Mouse (Mus musculus) embryonic facial prominence, embryonic 11.5 days (tissue): ENCODE data around the gene Gm17190. TPM values are rescaled to one million over a fixed set of nuclear protein-coding genes. Genes with fewer than 3 reads are reported as not detected.
"Not testable (repeated sequence)": the region's sequence is repeated elsewhere in the genome, so short reads cannot be mapped to it uniquely, and the experiment has no call there.

Experiments
- ATAC-seq: fragments of 200-750 bp; cut with Nextera tagmentation; replicated peaks from 2 replicates; pipeline ENCODE4 v1.8.0; 2017; ENCODE audit warnings: low read depth; ENCODE audit not compliant: insufficient number of reproducible peaks, low FRiP score, low TSS enrichment
- DNase-seq: peaks from one replicate; pipeline ENCODE4 v3.0.0-alpha.2; 2015; ENCODE audit warnings: low spot score
- H3K27ac ChIP-seq: fragments of 300-500 bp; sonication (generic); replicated peaks from 2 replicates; pipeline ENCODE4 v1.5.1; 2014; ENCODE audit warnings: mild to moderate bottlenecking, low read depth, low read length, control low read depth
- H3K27me3 ChIP-seq: fragments of 300-500 bp; sonication (generic); 2 replicates; pipeline ENCODE4 v1.6.1; 2014; ENCODE audit warnings: mild to moderate bottlenecking, low read length, moderate library complexity, mixed read lengths; ENCODE audit not compliant: control insufficient read depth, insufficient read depth
- H3K36me3 ChIP-seq: fragments of 300-500 bp; sonication (generic); replicated peaks from 2 replicates; pipeline ENCODE4 v1.6.1; 2014; ENCODE audit warnings: low read depth, mild to moderate bottlenecking, low read length, moderate library complexity, mixed read lengths; ENCODE audit not compliant: control insufficient read depth, insufficient read depth
- H3K4me1 ChIP-seq: fragments of 300-500 bp; sonication (generic); 2 replicates; pipeline ENCODE4 v1.6.1; 2014; ENCODE audit warnings: low read length, mixed read lengths; ENCODE audit not compliant: control insufficient read depth, insufficient read depth
- H3K4me2 ChIP-seq: fragments of 300-500 bp; sonication (generic); 2 replicates; pipeline ENCODE4 v1.6.1; 2014; ENCODE audit warnings: low read depth, mild to moderate bottlenecking, control low read depth, low read length, moderate library complexity
- H3K4me3 ChIP-seq: fragments of 300-500 bp; sonication (generic); 2 replicates; pipeline ENCODE4 v1.5.1; 2014; ENCODE audit warnings: low read depth, low read length, control low read depth
- H3K9ac ChIP-seq: fragments of 300-500 bp; sonication (generic); replicated peaks from 2 replicates; pipeline ENCODE4 v1.6.1; 2014; ENCODE audit warnings: mild to moderate bottlenecking, control low read depth, low read length
- H3K9me3 ChIP-seq: fragments of 300-500 bp; sonication (generic); replicated peaks from 2 replicates; pipeline ENCODE4 v1.6.1; 2016; ENCODE audit warnings: mild to moderate bottlenecking, low read length, inconsistent platforms, mixed read lengths; ENCODE audit not compliant: control insufficient read depth
- WGBS: fragments of 180-500 bp; shearing (Covaris S2); extraction: QIAGEN DNeasy Blood & Tissue Kit; methylation state at CpG from one replicate; pipeline ENCODE4 v1.1.7; 2014; 5-methylcytosine and 5-hydroxymethylcytosine counted together
- polyA plus RNA-seq: library from polyadenylated mRNA; unstranded; fragments of >200 nt; fragmentation: Nextera tagmentation; extraction: Ambion mirVana; gene quantifications from 2 replicates; pipeline ENCODE4 v1.2.1, GENCODE M21; 2014

Gene Gm17190
- polyA plus RNA-seq = not detected in 2 replicates

DNA sequence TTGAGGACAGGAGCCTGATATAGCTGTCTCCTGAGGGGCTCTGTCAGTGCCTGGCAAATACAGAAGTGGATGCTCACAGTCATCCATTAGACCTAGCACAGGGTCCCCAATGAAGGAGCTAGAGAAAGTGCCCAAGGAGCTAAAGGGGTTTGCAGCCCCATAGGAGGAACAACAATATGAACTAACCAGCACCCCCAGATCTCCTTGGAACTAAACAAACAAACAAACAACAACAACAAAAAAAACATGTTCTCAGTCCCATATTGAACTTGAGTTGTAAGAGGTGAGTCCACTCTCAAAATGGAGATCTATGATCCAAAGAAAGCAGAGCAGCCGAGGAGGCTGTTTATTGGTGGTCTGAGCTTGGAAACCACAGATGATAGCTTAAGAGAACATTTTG is at the start of gene Gm17190:
Gene Gm17190, plus strand, starts transcription at position 301 of the 400 bp plus-strand sequence.
- not testable (repeated sequence) for H3K4me1 ChIP-seq, H3K4me2 ChIP-seq, H3K9ac ChIP-seq, H3K27me3 ChIP-seq, H3K9me3 ChIP-seq, H3K27ac ChIP-seq, H3K4me3 ChIP-seq, DNase-seq, ATAC-seq, H3K36me3 ChIP-seq
- WGBS = 81% methylated on average over 1 of the region's 1 CpGs

DNA sequence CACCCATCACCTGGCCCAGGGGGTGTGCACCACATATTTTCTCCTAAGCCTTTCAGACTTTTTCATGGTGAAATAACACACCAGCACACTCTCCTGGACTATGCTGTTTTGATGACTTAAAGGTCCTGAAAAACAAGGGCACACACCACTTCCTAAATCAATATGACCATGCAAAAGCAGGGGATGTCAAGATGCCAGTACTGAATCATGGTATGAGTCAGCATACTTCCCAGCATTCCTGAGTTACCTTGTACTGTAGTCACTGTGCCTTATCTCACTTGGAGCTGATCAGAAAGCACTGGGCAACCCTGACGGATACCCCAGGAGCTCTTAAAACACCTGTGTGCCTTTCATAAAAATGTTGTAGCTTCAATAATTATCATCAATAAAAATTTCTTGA is 42.3 kb upstream of the Gm17190 start:
- WGBS = 79% methylated on average over 1 of the region's 1 CpGs
- H3K27me3 ChIP-seq = no peaks in the 10 kb centered on the region
- H3K9me3 ChIP-seq = no peaks in the 10 kb centered on the region
- H3K4me1 ChIP-seq = no peaks in the 10 kb centered on the region
- H3K4me3 ChIP-seq = no peak overlapping the region
- H3K27ac ChIP-seq = no peak overlapping the region
- H3K9ac ChIP-seq = no peak overlapping the region
- no peak overlapping the region for H3K4me2 ChIP-seq
- no peak for ATAC-seq
- no peaks in the 10 kb centered on the region for H3K36me3 ChIP-seq
- DNase-seq = no peak

- Histone ChIP-seq H3K27ac (no peak overlapping the region), H3K27me3 (no peaks in the 10 kb centered on the region), H3K4me2 (no peak overlapping the region), H3K4me1 (no peaks in the 10 kb centered on the region), H3K36me3 (no peaks in the 10 kb centered on the region), H3K4me3 (no peak overlapping the region), H3K9ac (no peak overlapping the region), H3K9me3 (no peaks in the 10 kb centered on the region)
- ATAC-seq (no peak), DNase-seq (no peak)
- WGBS = 84% methylated on average over 11 of the region's 11 CpGs
These were observed 41.4 kb upstream of the Gm17190 start for GRCm38 (mm10) chr13:96040275-96041042.

DNA sequence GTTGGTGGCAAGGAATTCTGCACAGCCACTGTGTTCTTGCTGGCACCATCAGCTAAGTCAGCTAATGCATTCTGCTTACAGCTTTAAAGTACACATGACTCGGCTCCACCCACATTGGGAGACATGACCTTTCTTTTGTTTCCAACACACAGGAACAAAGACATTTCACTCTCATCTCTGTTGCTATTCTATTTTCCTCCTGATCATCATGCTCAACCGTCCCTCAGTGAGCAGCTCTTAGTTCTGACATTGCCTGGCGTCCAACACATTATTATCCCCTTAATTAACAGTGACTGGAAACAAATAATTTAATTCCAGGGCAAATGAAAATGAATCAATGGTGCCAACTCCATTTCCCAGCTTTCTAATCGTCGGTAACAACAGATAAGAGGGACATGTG is 36.5 kb upstream of the Gm17190 start:
- no peak for ATAC-seq
- Histone ChIP-seq H3K9me3 (no peaks in the 10 kb centered on the region), H3K4me1 (no peaks in the 10 kb centered on the region), H3K9ac (no peak overlapping the region), H3K4me2 (no peak overlapping the region), H3K4me3 (no peak overlapping the region), H3K27me3 (no peaks in the 10 kb centered on the region), H3K27ac (no peak overlapping the region), H3K36me3 (no peaks in the 10 kb centered on the region)
- no peak for DNase-seq
- WGBS = 62% methylated on average over 5 of the region's 5 CpGs

DNA sequence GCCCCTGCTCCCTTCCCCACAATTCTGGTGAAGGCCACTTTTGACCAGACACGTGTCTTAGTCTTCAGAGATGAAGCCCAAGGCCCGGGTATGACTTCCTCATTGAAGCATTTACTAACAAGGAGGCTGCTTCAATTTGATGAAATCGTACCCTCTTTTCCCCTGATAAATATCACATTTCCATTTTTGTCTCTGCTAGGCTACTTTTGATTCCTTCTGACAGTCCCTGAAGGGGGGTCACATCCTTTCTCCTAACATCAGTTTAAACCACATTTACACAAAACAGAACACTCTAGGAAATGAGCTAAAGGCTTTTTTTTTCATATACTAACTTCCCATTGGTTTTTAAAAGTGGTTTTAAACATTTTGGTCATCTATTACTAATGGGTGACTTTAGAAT is 29.1 kb upstream of the Gm17190 start:
- no peaks in the 10 kb centered on the region for H3K9me3 ChIP-seq
- H3K4me3 ChIP-seq = no peak overlapping the region
- no peaks in the 10 kb centered on the region for H3K4me1 ChIP-seq
- H3K27me3 ChIP-seq = no peaks in the 10 kb centered on the region
- H3K27ac ChIP-seq = no peak overlapping the region
- ATAC-seq (no peak), DNase-seq (no peak)
- WGBS = 54% methylated on average over 3 of the region's 3 CpGs
- H3K9ac ChIP-seq = no peak overlapping the region
- no peak overlapping the region for H3K4me2 ChIP-seq
- no peaks in the 10 kb centered on the region for H3K36me3 ChIP-seq

DNA sequence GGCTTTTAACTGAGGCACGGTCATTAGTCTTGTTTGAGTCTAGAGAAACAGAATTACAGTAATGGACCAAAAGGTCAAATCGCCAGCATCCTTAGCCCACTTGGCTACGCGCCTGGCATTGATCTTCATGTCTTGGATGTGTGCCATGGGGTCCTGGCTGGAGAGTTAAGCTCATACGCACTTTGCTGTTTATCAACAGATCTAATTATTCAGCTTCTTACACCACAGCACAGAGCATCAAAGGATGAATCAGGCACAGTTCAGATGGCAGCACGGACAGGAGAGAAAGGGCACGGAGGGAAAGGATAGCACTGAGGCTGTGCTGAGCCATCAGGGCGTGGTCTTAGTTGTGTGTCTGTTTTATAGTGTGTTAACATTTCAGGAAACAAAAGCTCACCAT is 8.3 kb upstream of the Gm17190 start:
- Histone ChIP-seq H3K36me3 (no peaks in the 10 kb centered on the region), H3K9ac (no peak overlapping the region), H3K4me2 (no peak overlapping the region), H3K4me3 (no peak overlapping the region), H3K9me3 (no peaks in the 10 kb centered on the region), H3K27me3 (no peaks in the 10 kb centered on the region), H3K4me1 (no peaks in the 10 kb centered on the region), H3K27ac (no peak overlapping the region)
- ATAC-seq (no peak), DNase-seq (no peak)
- 74% methylated on average over 8 of the region's 8 CpGs for WGBS

DNA sequence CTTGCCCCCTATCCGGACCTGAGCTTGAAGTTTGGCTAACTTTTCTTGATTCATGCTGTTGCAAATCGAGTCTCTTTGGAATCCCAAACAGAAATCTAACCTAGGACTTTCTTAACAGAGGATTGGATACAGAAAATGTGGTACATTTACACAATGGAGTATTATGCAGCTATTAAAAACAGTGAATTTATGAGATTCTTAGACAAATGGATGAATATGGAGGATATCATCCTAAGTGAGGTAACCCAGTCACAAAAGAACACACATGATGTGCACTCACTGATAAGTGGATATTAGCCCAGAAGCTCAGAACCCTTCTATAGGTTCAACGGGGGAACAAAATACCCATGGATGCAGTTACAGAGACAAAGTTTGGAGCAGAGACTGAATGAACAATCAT is 578 bp upstream of the Gm17190 start, which contains the start of gene Gm20075:
Gene Gm20075, minus strand, starts transcription at position 101 of the 400 bp plus-strand sequence.
- H3K36me3 ChIP-seq, H3K4me1 ChIP-seq, H3K9me3 ChIP-seq, H3K9ac ChIP-seq, ATAC-seq, H3K27me3 ChIP-seq, H3K27ac ChIP-seq, DNase-seq, H3K4me2 ChIP-seq, H3K4me3 ChIP-seq: not testable (repeated sequence)
- 84% methylated on average over 3 of the region's 3 CpGs for WGBS

DNA sequence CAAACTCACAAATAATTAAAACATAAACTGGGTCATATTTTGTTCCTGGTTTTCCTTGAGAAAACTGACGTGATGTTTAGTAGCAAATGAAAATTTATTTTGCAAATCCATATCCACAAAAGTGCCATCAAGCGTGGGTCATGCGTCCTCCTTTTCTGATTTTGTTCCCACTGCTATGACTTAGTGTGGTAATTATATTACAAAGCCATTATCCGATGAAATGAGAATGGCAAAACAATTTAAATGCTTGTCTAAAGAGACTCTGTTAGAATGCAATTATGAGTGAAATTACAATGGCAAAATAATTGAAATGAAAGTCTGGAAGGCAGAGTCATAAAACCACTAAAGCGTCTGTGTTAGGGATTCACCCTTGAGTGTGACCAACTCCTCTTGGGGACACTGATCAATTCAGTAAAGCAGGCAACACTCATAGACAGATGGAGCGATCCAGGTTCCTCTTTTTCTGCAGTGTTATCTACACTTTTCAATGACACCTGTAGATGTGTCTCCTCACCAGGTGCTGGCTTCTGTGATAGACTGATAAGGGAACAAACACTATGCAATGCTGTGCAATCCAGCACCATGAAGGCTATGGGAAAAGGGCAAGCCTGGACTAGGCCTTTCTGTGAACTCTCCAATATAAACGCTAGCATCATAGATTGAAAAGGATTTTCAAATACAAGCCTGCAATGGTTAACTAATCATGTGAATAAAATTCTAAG is 3.9 kb downstream of the Gm17190 start:
- Histone ChIP-seq H3K4me2 (no peak overlapping the region), H3K27ac (no peak overlapping the region), H3K9me3 (no peaks in the 10 kb centered on the region), H3K27me3 (no peaks in the 10 kb centered on the region), H3K9ac (no peak overlapping the region), H3K4me1 (no peaks in the 10 kb centered on the region), H3K36me3 (no peaks in the 10 kb centered on the region), H3K4me3 (no peak overlapping the region)
- ATAC-seq (no peak), DNase-seq (no peak)
- WGBS = 89% methylated on average over 7 of the region's 7 CpGs
